In the genomic region with DNA sequence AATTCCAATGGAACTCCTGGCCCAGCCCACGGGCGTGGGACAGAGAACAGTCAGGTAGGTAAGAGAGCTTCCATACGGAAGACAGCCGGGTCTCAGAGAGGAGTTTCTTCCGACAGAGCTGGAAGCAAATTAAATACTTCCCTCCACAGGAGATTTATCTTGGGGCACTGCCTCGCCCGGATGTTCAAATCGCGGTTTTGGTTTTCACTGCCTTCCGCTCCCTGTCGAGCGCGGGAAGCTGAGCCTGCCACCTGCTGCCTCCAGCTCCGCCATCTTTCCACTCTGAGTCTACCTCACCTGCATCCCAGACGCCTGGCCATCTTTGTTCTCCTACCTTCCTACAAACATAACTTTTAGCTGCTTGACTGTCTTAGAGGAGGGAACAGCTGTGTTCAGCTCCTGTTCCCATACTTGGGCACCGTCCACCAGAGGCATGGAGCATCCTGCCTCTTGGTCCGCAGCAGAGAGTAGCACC, we compare ENCODE assay signal across 8 mouse cellular contexts. TPM values are rescaled to one million over a fixed set of nuclear protein-coding genes. Genes with fewer than 3 reads are reported as not detected.
A peak's percentile ranks its signal among the peaks of the same experiment; 100 is the strongest.
DNase-seq lines count a peak whose midpoint lies in the region; ATAC-seq and TF ChIP-seq lines count a peak whose summit lies in the region.

No protein-coding gene starts in this region.

- no peaks in the 10 kb centered on the region for H3K36me3 ChIP-seq in kidney, adult 2 months (ENCODE audit: control insufficient read depth, insufficient read depth, low read length)
- peaks cover 13% of the 10 kb centered on the region; the same call in 1 of the 2 replicates for H3K36me3 ChIP-seq in neural tube, embryonic 13.5 days

- no peaks in the 10 kb centered on the region for H3K27me3 ChIP-seq in kidney, adult 2 months (replicated peaks; ENCODE audit: control insufficient read depth, insufficient read depth, low read length)
- 0 out of 2 replicates have a peak, but pooled peaks cover 4% of the 10 kb centered on the region for H3K27me3 ChIP-seq in neural tube, embryonic 13.5 days

- H3K4me1 ChIP-seq in kidney, adult 2 months (ENCODE audit: control insufficient read depth, insufficient read depth, low read length), result peaks cover 8% of the 10 kb centered on the region; the same call in 1 of the 2 replicates
- peaks cover 9% of the 10 kb centered on the region for H3K4me1 ChIP-seq in lung, adult 2 months (ENCODE audit: control insufficient read depth, insufficient read depth, low read length)
- peaks cover 33% of the 10 kb centered on the region for H3K4me1 ChIP-seq in neural tube, embryonic 13.5 days (replicated peaks)

- TF ChIP-seq CTCF in kidney, adult 2 months (conservative IDR thresholded peaks at IDR 0.05; ENCODE audit: insufficient read depth, insufficient read length, low read depth, low read length), result no peak
- TF ChIP-seq CTCF in lung, adult 2 months (IDR thresholded peaks at IDR 0.05; ENCODE audit: insufficient read depth, low read length), result no peak

- ATAC-seq in granulocyte monocyte progenitor cell, adult 5-6 weeks (replicated peaks; ENCODE audit: poor library complexity, severe bottlenecking), result peak; percentile 40
- peak; percentile 36 for ATAC-seq in neural tube, embryonic 13.5 days (ENCODE audit: low read depth)

- peak overlapping the region; percentile 97 for H3K4me2 ChIP-seq in neural tube, embryonic 13.5 days

- WGBS in kidney, adult 2 months, result 6% methylated on average over 17 of the region's 17 CpGs
- WGBS in lung, adult 2 months, result 4% methylated on average over 17 of the region's 17 CpGs
- WGBS in neural tube, embryonic 13.5 days, result 5% methylated on average over 17 of the region's 17 CpGs

- peak overlapping the region; percentile 96 for H3K9ac ChIP-seq in neural tube, embryonic 13.5 days

- peak overlapping the region; percentile 50 for H3K4me3 ChIP-seq in kidney, adult 2 months (ENCODE audit: insufficient read depth, low read depth, low read length)
- H3K4me3 ChIP-seq in lung, adult 2 months (replicated peaks; ENCODE audit: extremely low read depth, low read depth, low read length), result peak overlapping the region; percentile 71
- peak overlapping the region; percentile 91 for H3K4me3 ChIP-seq in neural tube, embryonic 13.5 days

- H3K9me3 ChIP-seq in neural tube, embryonic 13.5 days, result no peaks in the 10 kb centered on the region

- no peak for TF ChIP-seq POLR2A in kidney, adult 2 months (IDR thresholded peaks at IDR 0.05; ENCODE audit: low read depth, low read length)
- peak; percentile 44; the same call in 1 of the 2 replicates for TF ChIP-seq POLR2A in lung, adult 2 months (IDR thresholded peaks at IDR 0.05; ENCODE audit: borderline replicate concordance, extremely low read depth, low read depth, low read length)

- peak; percentile 12 for DNase-seq in right cerebral cortex, adult 18-20 months
- no peak for DNase-seq in right cerebral cortex, postnatal 36 days (ENCODE audit: low spot score in 2 of 2)
- DNase-seq in cerebellum, adult 9-10 months, result peak; percentile 33
- DNase-seq in kidney, adult 2 months, result peak; percentile 44
- DNase-seq in lung, adult 2 months, result no peak
- DNase-seq in thymus, adult 18-20 months, result peak; percentile 76 to 82

- H3K27ac ChIP-seq in kidney, adult 2 months (ENCODE audit: insufficient read depth, low read depth, low read length), result peak overlapping the region; percentile 10
- H3K27ac ChIP-seq in neural tube, embryonic 13.5 days (replicated peaks), result peak overlapping the region; percentile 81

RNA-seq across cellular contexts. Expression of gene Atp13a3, which starts 16.5 kb away (rescaled TPM):
- 87.1 and 94.5 TPM in 2 replicates for total RNA-seq in granulocyte monocyte progenitor cell, adult 5-6 weeks (2014; fragmentation: Nextera tagmentation)
- 74.9 and 93.0 TPM in 2 replicates for total RNA-seq in granulocyte monocyte progenitor cell, adult 5-6 weeks (2017)
- polyA plus RNA-seq in kidney, adult 2 months (2012; rRNA removed), result 23.5 and 25.4 TPM in 2 replicates
- polyA plus RNA-seq in lung, adult 2 months (2012; rRNA removed), result 47.2 and 48.1 TPM in 2 replicates
- 7.8 and 9.0 TPM in 2 replicates for polyA plus RNA-seq in neural tube, embryonic 13.5 days (2015; fragmentation: Nextera tagmentation; extraction: Ambion mirVana)

Comparison
In these comparisons a context has a peak if more than half of its experiments do, and no peak if none do; other contexts are left out.
1. DNase-seq: peak in right cerebral cortex, adult 18-20 months (single experiment), cerebellum, adult 9-10 months (single experiment), kidney, adult 2 months (single experiment) and thymus, adult 18-20 months (2 of 2); none in right cerebral cortex, postnatal 36 days (0 of 2) and lung, adult 2 months (single experiment).
2. Peak in every context shown above with its lines, with median percentiles within 50 percentile points of each other: H3K4me3 ChIP-seq.